Mouse (Mus musculus): Measurements from ENCODE around the gene Senp3.

Senp3 gene

DNA sequence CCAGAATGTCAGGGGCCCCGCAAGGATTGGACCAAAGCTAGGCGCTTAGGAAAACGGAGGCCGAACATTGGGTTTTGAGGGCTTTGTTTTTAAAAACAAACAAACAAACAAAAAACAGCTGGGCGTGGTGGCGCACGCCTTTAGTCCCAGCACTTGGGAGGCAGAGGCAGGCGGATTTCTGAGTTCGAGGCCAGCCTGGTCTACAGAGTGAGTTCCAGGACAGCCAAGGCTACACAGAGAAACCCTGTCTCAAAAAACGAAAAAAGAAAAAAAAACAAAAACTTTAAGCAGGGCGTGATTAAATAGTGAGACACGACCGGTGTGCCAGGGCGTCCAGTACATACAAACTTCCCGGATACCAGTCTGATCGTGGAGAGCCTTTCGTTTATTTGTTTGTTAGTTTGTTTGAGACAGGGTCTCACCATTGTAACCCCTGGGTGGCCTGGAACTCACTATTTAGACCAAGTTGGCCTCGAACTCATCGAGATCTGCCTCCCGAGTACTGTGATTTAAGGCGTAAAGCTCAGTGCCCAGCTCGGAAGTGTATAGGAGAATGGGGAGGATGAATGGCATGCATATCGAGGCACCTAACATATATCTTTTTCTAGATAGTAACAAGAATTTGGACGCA, 440 bp upstream of the Senp3 start:
- DNase-seq (ENCODE audit: low spot score in 2 of 2): no peak

- no peak for DNase-seq (ENCODE audit: low spot score in 2 of 2)
Observed at GRCm38 (mm10) chr11:69680136-69680855, 1.6 kb downstream of the Senp3 start.

DNA sequence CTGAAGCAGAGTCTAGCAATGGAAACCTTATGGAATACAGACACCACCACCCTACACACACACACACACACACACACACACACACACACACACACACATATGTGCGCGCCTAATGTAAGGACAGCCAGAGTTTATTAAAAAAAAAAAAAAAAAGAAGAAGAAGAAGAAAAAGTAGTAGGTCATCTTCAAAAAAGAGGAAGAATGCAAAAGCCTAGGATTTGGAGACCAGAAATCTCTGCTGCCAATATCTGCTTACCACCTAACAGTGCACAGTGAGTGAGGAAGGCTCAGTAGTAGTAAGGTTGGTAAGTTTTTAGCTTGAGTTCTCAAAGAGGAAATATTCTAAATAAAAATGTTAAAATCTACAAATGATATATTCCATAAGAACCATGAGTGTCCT, 2.7 kb downstream of the Senp3 start:
- no peak for DNase-seq (ENCODE audit: low spot score in 2 of 2)

DNA sequence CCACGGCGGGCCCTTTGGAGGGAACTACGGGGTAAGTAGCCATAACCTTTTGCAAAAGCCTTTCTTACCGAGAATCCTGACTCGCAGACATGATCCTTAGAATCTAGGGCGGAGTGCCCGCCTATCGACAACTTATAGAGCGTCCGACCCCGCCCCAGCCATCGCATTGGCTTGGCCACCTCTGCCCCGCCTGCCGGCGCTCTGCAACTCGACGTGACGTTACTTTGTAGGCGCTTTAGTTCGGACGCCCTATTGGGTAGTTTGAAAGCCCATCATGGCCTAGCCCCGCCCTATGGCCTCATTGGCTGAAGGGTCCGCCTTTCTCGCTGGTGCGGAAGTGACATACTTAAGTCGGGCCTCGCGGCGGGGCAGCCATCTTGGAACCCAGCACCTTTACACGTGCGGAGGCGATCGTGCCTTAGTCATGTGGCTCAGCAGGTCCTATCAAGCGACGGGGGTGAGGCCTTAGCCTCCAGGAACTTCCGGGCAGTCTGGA, 9.6 kb downstream of the Senp3 start, which contains the start of gene Eif4a1:
Gene Eif4a1, minus strand, starts transcription at position 213 of the 496 bp plus-strand sequence.
- DNase-seq (ENCODE audit: low spot score in 2 of 2): peak; percentile 100

- no peak for DNase-seq (ENCODE audit: low spot score in 2 of 2)
Observed at GRCm38 (mm10) chr11:69671726-69672124, 10.2 kb downstream of the Senp3 start.

GRCm38 (mm10) chr11:69670786-69671725, 10.8 kb downstream of the Senp3 start:
- DNase-seq (ENCODE audit: low spot score in 2 of 2): peak; percentile 87 to 89

GRCm38 (mm10) chr11:69666665-69667005, 15.2 kb downstream of the Senp3 start:
- no peak for DNase-seq (ENCODE audit: low spot score in 2 of 2)

DNA sequence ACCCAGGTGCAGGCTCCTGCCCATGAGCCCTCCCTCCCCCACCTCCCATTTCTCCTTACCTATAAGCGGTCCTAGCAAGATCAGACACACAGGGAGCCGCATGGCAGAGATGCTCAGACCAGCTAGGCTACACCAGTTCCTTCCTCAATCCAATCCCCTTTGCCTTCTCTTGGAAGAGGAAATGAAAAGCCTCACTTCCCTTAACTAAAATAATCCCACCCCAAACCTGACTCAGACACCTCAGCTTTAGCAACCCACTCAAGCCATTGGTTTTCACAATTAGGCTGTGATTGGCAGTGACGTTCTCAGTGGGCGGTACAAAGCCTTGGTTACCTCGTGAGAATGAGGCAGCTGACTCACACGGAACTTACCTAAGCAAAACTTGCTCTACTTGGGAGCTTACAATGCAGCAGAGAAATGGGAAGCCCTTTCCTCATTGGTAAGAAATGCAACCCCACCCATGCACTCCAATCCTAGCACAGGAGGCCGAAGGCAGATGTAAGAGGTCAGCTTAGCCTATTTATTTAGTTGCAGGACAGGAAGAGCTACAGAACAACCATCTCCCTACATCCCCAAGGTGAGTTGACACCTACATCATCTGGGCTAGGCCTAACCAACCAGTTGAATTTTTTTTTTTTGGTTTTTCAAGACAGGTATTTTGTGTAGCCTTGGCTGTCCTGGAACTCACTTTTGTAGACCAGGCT, 15.8 kb downstream of the Senp3 start, which contains the start of gene Cd68:
Gene Cd68, minus strand, starts transcription at position 193 of the 704 bp plus-strand sequence.
- DNase-seq (ENCODE audit: low spot score in 2 of 2): peak; percentile 80 to 85

DNA sequence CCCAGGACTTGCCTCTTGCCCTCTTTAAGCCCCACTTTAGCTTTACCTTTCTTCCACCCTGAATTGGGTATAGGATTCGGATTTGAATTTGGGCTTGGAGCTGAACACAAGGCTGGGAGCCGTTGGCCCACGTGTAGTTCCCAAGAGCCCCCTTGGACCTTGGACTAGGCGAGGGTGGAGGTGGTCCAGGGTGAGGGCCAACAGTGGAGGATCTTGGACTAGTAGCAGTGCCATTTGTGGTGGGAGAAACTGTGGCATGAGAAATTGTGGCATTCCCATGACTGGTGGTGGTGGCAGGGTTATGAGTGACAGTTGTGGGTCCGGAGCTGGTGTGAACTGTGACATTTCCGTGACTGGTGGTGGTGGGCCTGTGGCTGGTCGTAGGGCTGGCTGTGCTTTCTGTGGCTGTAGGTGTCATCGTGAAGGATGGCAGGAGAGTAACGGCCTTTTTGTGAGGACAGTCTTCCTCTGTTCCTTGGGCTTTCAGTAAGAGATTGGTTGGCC, 16.4 kb downstream of the Senp3 start:
- no peak for DNase-seq (ENCODE audit: low spot score in 2 of 2)

- DNase-seq (ENCODE audit: low spot score in 2 of 2): no peak
Observed at GRCm38 (mm10) chr11:69664841-69665240, 17.0 kb downstream of the Senp3 start.

DNA sequence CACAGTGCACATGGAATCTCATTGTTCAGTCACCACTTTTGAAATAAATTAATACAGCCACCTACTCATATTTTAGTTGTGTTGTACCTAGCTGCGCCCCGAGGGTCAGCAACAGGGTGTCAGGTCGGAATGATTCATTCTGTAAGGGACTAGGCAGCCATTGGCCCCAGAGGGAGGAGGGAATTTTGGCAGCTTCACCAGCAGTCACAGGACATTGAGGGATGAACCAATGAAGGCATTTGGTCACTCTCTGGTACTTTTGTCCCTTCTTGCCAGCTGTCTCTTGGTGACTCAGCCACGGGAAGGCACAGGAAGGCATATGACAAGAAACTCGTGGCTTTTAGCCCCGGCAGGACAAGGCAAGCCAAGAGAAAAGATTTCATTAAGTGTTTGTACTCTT, 18.1 kb downstream of the Senp3 start:
- DNase-seq (ENCODE audit: low spot score in 2 of 2): no peak

- DNase-seq (ENCODE audit: low spot score in 2 of 2): no peak
Observed at GRCm38 (mm10) chr11:69662967-69663671, 18.8 kb downstream of the Senp3 start.

DNA sequence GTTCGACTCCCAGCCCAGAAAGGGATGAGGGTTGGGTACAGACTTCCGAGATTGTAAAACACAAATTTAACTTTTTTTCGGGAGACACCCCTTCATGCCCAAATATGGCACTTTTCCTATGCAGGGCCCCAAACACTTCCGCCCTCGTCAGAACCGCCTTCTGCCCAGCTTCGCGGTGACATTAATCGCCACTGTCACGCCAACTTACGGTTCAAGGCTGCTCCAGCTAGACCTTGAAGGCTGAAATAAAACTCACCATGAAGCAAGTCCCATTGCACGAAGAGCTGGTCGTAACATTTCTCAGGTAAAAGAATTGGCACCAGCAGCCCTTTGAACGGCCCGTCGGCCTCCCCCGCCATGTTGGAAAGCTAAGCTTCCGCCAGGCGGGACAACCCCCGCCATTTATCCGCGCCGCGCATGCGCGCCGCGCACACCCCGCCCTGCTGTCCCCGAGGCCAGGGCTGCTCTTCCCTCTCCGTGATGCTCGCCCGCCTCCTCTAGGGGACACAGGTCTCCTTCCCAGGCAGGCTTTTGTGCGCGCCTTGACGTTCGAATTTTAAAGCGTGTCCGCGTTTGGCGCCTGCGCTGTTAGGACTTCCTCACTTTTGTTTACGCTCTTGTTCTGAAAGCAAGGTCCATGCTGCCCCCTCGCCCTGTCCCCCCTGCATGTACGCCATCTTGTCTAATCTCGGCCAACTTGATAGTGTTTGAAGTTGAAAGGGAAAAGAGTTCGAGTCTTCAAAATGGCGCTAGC, 19.5 kb downstream of the Senp3 start, which contains the start of gene Mpdu1:
Gene Mpdu1, minus strand, starts transcription at position 430 of the 754 bp plus-strand sequence.
- DNase-seq (ENCODE audit: low spot score in 2 of 2): peak; percentile 92 to 93

- no peak for DNase-seq (ENCODE audit: low spot score in 2 of 2)
Observed at GRCm38 (mm10) chr11:69661221-69661881, 20.5 kb downstream of the Senp3 start.

DNA sequence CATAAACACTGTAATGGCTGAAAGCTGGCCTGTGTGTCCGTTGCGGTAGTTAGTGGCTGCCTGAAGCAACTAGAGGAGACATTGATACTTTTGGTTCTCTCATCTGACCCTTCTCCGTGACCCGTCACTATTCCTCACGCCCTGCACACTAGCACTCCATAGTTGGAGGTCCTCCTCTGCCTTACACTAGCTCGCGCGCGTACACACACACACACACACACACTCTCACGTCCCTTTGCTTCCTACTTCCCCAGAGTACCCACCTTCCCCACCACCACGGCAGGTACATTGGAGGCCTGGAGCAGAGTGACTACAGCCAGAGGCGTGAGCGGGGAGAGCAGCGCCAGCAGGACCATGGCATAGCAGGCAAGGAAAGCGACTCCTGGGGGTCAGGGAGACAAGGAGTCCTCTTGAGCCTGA, 24.4 kb downstream of the Senp3 start:
- DNase-seq (ENCODE audit: low spot score in 2 of 2): no peak

DNA sequence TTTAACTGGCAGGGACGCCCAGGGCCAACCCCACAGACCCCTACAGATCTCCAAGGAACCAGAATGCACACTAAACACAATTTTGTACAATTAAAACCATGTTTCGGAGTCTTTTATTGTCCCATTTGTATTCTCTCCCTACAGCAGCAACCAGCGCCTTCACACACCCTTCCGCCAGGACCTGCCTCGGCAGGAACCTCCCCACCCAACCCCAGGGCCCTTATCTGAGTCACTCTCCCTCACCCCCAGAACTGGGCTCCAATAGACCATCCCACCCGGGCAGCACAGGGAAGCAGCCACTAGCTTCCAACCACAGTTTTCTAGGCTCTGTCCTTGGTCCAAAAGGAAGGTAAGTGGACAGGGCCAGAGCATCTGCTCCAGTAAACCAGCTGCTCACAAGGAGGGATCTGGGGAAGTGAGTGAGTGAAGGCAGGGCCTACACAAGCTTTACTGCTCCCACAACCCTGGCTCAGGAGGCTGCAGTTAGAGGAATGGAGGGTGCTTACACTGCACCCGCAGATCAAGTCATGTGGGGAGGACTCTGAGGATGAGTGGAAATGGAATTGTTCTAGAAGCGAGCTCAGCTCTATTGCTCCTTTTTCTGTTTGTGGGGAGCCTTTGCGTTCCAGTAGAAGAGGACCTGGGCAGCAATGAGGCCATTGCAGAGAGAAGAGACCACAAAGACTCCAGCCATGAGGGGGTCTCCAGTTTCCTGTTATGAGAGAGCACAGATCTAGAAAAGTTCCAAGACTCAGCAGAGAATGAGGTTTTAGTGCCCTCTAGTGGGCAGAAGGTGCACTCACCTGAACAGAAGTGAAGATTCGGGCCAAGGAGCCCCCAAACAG, 25.0 kb downstream of the Senp3 start:
- peak in 1 of 2 experiments; percentile 68 for DNase-seq (ENCODE audit: low spot score in 2 of 2)

GRCm38 (mm10) chr11:69656065-69656455, 25.8 kb downstream of the Senp3 start:
- DNase-seq (ENCODE audit: low spot score in 2 of 2): no peak
